Mouse (Mus musculus): ENCODE results near the gene Ern1. TPM values are rescaled to one million over a fixed set of nuclear protein-coding genes. Genes with fewer than 3 reads are reported as not detected.

Ern1 gene
- polyA plus RNA-seq, 1 experiment = 6.6 TPM

GRCm38 (mm10) chr11:106374979-106375378 lies 112.7 kb downstream of the Ern1 start:
- Histone ChIP-seq H3K4me1 (ENCODE audit: control insufficient read depth, insufficient read depth, low read length) (no peaks in the 10 kb centered on the region), H3K27ac (ENCODE audit: control insufficient read depth, insufficient read depth, low read depth, low read length) (no peak overlapping the region), H3K36me3 (ENCODE audit: control insufficient read depth, insufficient read depth, low read length) (no peaks in the 10 kb centered on the region), H3K27me3 (ENCODE audit: control insufficient read depth, insufficient read depth, low read length) (no peaks in the 10 kb centered on the region), H3K4me3 (ENCODE audit: control insufficient read depth, low read depth, low read length) (no peak overlapping the region)
- TF ChIP-seq POLR2A (IDR thresholded peaks at IDR 0.05; ENCODE audit: control insufficient read depth, low read depth, low read length) = no peak
- no peak for TF ChIP-seq CTCF (IDR thresholded peaks at IDR 0.05; ENCODE audit: control insufficient read depth, insufficient read depth, insufficient replicate concordance, low read depth, low read length)

- Histone ChIP-seq H3K4me1 (ENCODE audit: control insufficient read depth, insufficient read depth, low read length) (no peaks in the 10 kb centered on the region), H3K27ac (ENCODE audit: control insufficient read depth, insufficient read depth, low read depth, low read length) (no peak overlapping the region), H3K27me3 (ENCODE audit: control insufficient read depth, insufficient read depth, low read length) (no peaks in the 10 kb centered on the region), H3K4me3 (ENCODE audit: control insufficient read depth, low read depth, low read length) (no peak overlapping the region), H3K36me3 (ENCODE audit: control insufficient read depth, insufficient read depth, low read length) (no peaks in the 10 kb centered on the region)
- no peak for TF ChIP-seq POLR2A (IDR thresholded peaks at IDR 0.05; ENCODE audit: control insufficient read depth, low read depth, low read length)
- TF ChIP-seq CTCF (IDR thresholded peaks at IDR 0.05; ENCODE audit: control insufficient read depth, insufficient read depth, insufficient replicate concordance, low read depth, low read length) = no peak
Measured at GRCm38 (mm10) chr11:106374559-106374958, 113.1 kb downstream of the Ern1 start.

GRCm38 (mm10) chr11:106373998-106374397 lies 113.7 kb downstream of the Ern1 start:
- TF ChIP-seq CTCF (IDR thresholded peaks at IDR 0.05; ENCODE audit: control insufficient read depth, insufficient read depth, insufficient replicate concordance, low read depth, low read length) (no peak), POLR2A (IDR thresholded peaks at IDR 0.05; ENCODE audit: control insufficient read depth, low read depth, low read length) (no peak)
- Histone ChIP-seq H3K4me3 (ENCODE audit: control insufficient read depth, low read depth, low read length) (no peak overlapping the region), H3K4me1 (ENCODE audit: control insufficient read depth, insufficient read depth, low read length) (no peaks in the 10 kb centered on the region), H3K27me3 (ENCODE audit: control insufficient read depth, insufficient read depth, low read length) (no peaks in the 10 kb centered on the region), H3K36me3 (ENCODE audit: control insufficient read depth, insufficient read depth, low read length) (no peaks in the 10 kb centered on the region), H3K27ac (ENCODE audit: control insufficient read depth, insufficient read depth, low read depth, low read length) (no peak overlapping the region)

GRCm38 (mm10) chr11:106366316-106366715 lies 121.3 kb downstream of the Ern1 start:
- Histone ChIP-seq H3K36me3 (ENCODE audit: control insufficient read depth, insufficient read depth, low read length) (no peaks in the 10 kb centered on the region), H3K4me3 (ENCODE audit: control insufficient read depth, low read depth, low read length) (no peak overlapping the region), H3K4me1 (ENCODE audit: control insufficient read depth, insufficient read depth, low read length) (peaks cover 2% of the 10 kb centered on the region; the same call in 1 of the 2 replicates), H3K27ac (ENCODE audit: control insufficient read depth, insufficient read depth, low read depth, low read length) (no peak overlapping the region), H3K27me3 (ENCODE audit: control insufficient read depth, insufficient read depth, low read length) (no peaks in the 10 kb centered on the region)
- TF ChIP-seq CTCF (IDR thresholded peaks at IDR 0.05; ENCODE audit: control insufficient read depth, insufficient read depth, insufficient replicate concordance, low read depth, low read length) = peak; percentile 89
- TF ChIP-seq POLR2A (IDR thresholded peaks at IDR 0.05; ENCODE audit: control insufficient read depth, low read depth, low read length) = no peak

- Histone ChIP-seq H3K27ac (ENCODE audit: control insufficient read depth, insufficient read depth, low read depth, low read length) (no peak within 1 kb of the TSS), H3K36me3 (ENCODE audit: control insufficient read depth, insufficient read depth, low read length) (no peaks in the 10 kb centered on the region), H3K4me3 (ENCODE audit: control insufficient read depth, low read depth, low read length) (no peak within 1 kb of the TSS), H3K27me3 (ENCODE audit: control insufficient read depth, insufficient read depth, low read length) (no peaks in the 10 kb centered on the region), H3K4me1 (ENCODE audit: control insufficient read depth, insufficient read depth, low read length) (peaks cover 2% of the 10 kb centered on the region; the same call in 1 of the 2 replicates)
- TF ChIP-seq CTCF (IDR thresholded peaks at IDR 0.05; ENCODE audit: control insufficient read depth, insufficient read depth, insufficient replicate concordance, low read depth, low read length) = no peak
- no peak for TF ChIP-seq POLR2A (IDR thresholded peaks at IDR 0.05; ENCODE audit: control insufficient read depth, low read depth, low read length)
Measured at GRCm38 (mm10) chr11:106365366-106365765, 122.3 kb downstream of the Ern1 start, which contains the start of gene Prr29. TSS of gene Prr29 (plus strand) at chr11:106365472.

- no peaks in the 10 kb centered on the region for H3K27me3 ChIP-seq (ENCODE audit: control insufficient read depth, insufficient read depth, low read length)
- no peak overlapping the region for H3K27ac ChIP-seq (ENCODE audit: control insufficient read depth, insufficient read depth, low read depth, low read length)
Measured at GRCm38 (mm10) chr11:106364712-106365111, 122.9 kb downstream of the Ern1 start.

GRCm38 (mm10) chr11:106359350-106359749 lies 128.3 kb downstream of the Ern1 start:
- TF ChIP-seq CTCF (IDR thresholded peaks at IDR 0.05; ENCODE audit: control insufficient read depth, insufficient read depth, insufficient replicate concordance, low read depth, low read length) = no peak
- TF ChIP-seq POLR2A (IDR thresholded peaks at IDR 0.05; ENCODE audit: control insufficient read depth, low read depth, low read length) = no peak
- H3K4me3 ChIP-seq (ENCODE audit: control insufficient read depth, low read depth, low read length) = no peak overlapping the region
- H3K4me1 ChIP-seq (ENCODE audit: control insufficient read depth, insufficient read depth, low read length) = no peaks in the 10 kb centered on the region; the same call in 1 of the 2 replicates
- no peak overlapping the region for H3K27ac ChIP-seq (ENCODE audit: control insufficient read depth, insufficient read depth, low read depth, low read length)
- no peaks in the 10 kb centered on the region for H3K36me3 ChIP-seq (ENCODE audit: control insufficient read depth, insufficient read depth, low read length)
- H3K27me3 ChIP-seq (ENCODE audit: control insufficient read depth, insufficient read depth, low read length) = no peaks in the 10 kb centered on the region

More at GRCm38 (mm10) chr11:106364712-106365111, 122.9 kb downstream of the Ern1 start:
- Histone ChIP-seq H3K4me1 (ENCODE audit: control insufficient read depth, insufficient read depth, low read length) (peaks cover 2% of the 10 kb centered on the region; the same call in 1 of the 2 replicates), H3K36me3 (ENCODE audit: control insufficient read depth, insufficient read depth, low read length) (no peaks in the 10 kb centered on the region), H3K4me3 (ENCODE audit: control insufficient read depth, low read depth, low read length) (no peak overlapping the region)
- TF ChIP-seq CTCF (IDR thresholded peaks at IDR 0.05; ENCODE audit: control insufficient read depth, insufficient read depth, insufficient replicate concordance, low read depth, low read length) = no peak
- no peak for TF ChIP-seq POLR2A (IDR thresholded peaks at IDR 0.05; ENCODE audit: control insufficient read depth, low read depth, low read length)
